ENCODE assay signal across 1 mouse cellular context in the genomic region with DNA sequence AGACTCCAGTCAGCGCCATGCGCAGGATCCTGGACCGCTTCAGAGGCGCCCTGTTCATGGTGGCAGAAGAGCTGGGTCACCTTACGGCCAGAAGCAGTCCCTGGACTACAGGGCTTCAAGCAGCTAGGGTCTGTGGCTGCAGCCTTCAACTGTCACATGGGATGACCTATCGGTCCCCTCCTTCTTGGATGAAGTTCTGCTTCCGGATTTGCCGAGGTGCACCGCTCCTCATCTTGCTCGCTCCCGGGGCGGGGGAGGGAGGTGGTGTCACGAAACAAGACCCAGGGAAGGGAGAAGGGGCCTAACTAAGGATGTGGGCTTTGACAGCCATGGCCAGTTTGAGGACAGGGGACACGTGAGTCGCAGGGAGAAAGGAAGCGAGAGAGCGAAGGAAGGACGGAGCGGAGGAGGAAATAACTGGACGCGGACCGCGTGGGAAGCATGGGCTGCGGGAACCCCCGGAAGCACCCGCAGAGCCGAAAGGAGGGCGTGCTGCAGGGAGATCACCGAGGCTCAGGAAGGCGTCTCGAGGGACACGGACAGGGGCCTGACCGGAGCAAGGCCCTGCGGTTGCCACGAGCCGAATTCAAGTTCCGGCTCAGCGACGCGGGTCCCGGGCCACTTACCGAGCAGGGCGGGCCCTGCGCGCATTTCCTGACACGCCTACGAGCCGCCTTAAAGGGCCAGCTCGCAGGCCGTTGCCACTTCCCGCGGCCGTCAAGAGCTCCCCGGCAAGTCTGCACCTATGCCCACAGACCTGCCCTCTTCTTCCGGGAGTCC.
TF ChIP-seq lines count a peak whose summit lies in the region.

No protein-coding gene starts in this region.

TF ChIP-seq in CH12.LX, 34 proteins besides CTCF, POLR2A, EP300 and RAD21:
- TF ChIP-seq PAX5 (IDR thresholded peaks at IDR 0.05; ENCODE audit: low read length), result no peak
- no peak for TF ChIP-seq ZC3H11A (IDR thresholded peaks at IDR 0.05; ENCODE audit: low read depth, low read length)
- peak; percentile 78 for TF ChIP-seq TCF12 (IDR thresholded peaks at IDR 0.05; ENCODE audit: low read depth, low read length)
- peak; percentile 42; the same call in 1 of the 2 replicates for TF ChIP-seq BHLHE40 (IDR thresholded peaks at IDR 0.05; ENCODE audit: low read depth, low read length)
- peak; percentile 75 for TF ChIP-seq HCFC1 (IDR thresholded peaks at IDR 0.05; ENCODE audit: low read depth, low read length)
- no peak for TF ChIP-seq GABPA (IDR thresholded peaks at IDR 0.05; ENCODE audit: insufficient replicate concordance, low read depth, low read length)
- TF ChIP-seq MXI1 (IDR thresholded peaks at IDR 0.05; ENCODE audit: low read depth, low read length), result peak; percentile 83; the same call in 1 of the 2 replicates
- no peak for TF ChIP-seq MAZ (IDR thresholded peaks at IDR 0.05; ENCODE audit: low read depth, low read length)
- TF ChIP-seq MEF2A (IDR thresholded peaks at IDR 0.05; ENCODE audit: borderline replicate concordance, low read depth, low read length), result no peak
- TF ChIP-seq ZNF384 (IDR thresholded peaks at IDR 0.05; ENCODE audit: low read depth, low read length), result no peak
- no peak for TF ChIP-seq ZKSCAN1 (IDR thresholded peaks at IDR 0.05; ENCODE audit: borderline replicate concordance, low read depth, low read length)
- TF ChIP-seq ELF1 (IDR thresholded peaks at IDR 0.05; ENCODE audit: low read depth, low read length), result peak; percentile 94
- peak; percentile 42 for TF ChIP-seq NRF1 (IDR thresholded peaks at IDR 0.05; ENCODE audit: low read depth, low read length)
- TF ChIP-seq KAT2A (IDR thresholded peaks at IDR 0.05; ENCODE audit: insufficient replicate concordance, low read length), result 0 out of 2 replicates have a peak, but pooled peaks have one; percentile 47
- peak; percentile 23; the same call in 1 of the 2 replicates for TF ChIP-seq ETS1 (conservative IDR thresholded peaks at IDR 0.05; ENCODE audit: low read depth, low read length)
- TF ChIP-seq MAFK (IDR thresholded peaks at IDR 0.05; ENCODE audit: insufficient replicate concordance, low read length), result no peak
- TF ChIP-seq JUN (IDR thresholded peaks at IDR 0.05; ENCODE audit: insufficient read depth, low read depth, low read length), result no peak
- TF ChIP-seq SIN3A (IDR thresholded peaks at IDR 0.05; ENCODE audit: low read length), result peak; percentile 90
- TF ChIP-seq NELFE (IDR thresholded peaks at IDR 0.05; ENCODE audit: low read depth, low read length), result peak; percentile 90
- TF ChIP-seq USF1 (IDR thresholded peaks at IDR 0.05; ENCODE audit: low read depth, low read length), result no peak
- TF ChIP-seq TBP (conservative IDR thresholded peaks at IDR 0.05; ENCODE audit: low read depth, low read length), result no peak; the same call in 1 of the 2 replicates
- no peak for TF ChIP-seq CHD1 (IDR thresholded peaks at IDR 0.05; ENCODE audit: low read depth, low read length)
- TF ChIP-seq IRF4 (IDR thresholded peaks at IDR 0.05; ENCODE audit: low read depth, low read length), result no peak
- peak; percentile 80 for TF ChIP-seq MYC (IDR thresholded peaks at IDR 0.05; ENCODE audit: low read depth, low read length)
- TF ChIP-seq MAX (IDR thresholded peaks at IDR 0.05; ENCODE audit: low read length), result peak; percentile 86
- TF ChIP-seq ZMIZ1 (IDR thresholded peaks at IDR 0.05; ENCODE audit: low read depth, low read length), result peak; percentile 82
